Mouse (Mus musculus): ENCODE measurements around the gene Rai1. TPM values are rescaled to one million over a fixed set of nuclear protein-coding genes. Genes with fewer than 3 reads are reported as not detected.

Gene Rai1
- total RNA-seq (2022): 10 to 100 TPM; 46.6 to 87.7 (median 60.0) TPM

DNA sequence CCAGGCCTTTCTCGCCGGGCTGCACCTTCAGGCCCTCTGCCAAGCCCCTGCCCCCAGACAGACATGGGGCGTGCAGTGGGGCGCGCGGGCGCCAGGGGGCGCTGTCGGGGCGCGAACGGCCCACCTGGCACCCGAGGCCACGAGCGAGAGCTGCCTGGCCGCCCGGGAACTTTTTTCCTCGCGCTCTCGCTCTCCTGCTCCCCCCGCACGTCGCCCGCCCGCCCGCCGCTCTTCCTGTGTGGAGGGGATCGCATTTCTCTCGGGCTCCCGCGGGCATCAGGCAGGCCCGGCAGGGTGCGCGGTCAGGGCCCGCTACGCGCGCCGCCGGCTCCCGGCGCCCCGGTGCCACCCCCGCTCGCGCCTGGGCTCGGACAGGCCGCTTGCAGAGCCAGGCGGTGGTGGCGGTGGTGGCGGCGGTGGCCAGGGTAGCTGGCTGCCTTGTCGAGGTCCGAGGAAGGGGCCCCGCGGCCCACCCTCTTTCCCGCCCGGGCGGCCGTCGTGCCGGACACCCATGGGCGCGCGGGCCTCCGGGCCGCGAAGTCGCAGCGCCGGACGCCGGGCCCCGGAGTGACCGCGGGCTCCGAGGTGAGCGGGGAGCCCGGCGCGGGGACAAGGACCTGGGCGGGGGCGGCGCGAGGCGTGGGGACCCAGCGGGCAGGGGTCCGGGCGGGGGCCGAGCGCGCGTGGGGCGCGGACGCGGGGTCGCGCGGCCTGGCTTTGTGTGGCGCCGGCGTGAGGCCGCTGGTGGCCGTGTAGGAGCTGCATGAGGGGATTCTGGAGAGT, at the start of gene Rai1:
TSS of gene Rai1 (plus strand) at position 204 of the 783 bp plus-strand sequence.
- DNase-seq: peak; percentile 86

DNA sequence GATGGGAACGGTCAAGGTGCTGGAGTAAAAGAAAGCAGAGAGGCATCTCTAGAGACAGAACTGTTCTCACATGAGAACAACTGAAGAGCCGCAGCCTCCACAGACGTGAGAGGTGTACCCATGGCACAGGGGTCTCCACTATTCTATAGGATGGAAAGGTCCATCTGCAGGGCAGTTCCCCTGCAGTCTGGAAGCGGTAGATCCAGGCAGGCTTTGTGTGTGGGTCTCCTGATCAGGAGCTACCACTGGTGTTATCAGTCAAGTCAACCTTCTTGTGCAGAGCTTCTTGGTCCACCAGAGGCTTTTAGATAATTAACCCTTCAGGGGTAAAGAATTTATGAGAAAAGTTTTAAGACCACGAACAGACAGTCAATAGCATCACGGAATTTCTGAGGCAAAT, 48.3 kb upstream of the Rai1 start:
- no peak for DNase-seq

GRCm38 (mm10) chr11:60057987-60058386, 46.8 kb upstream of the Rai1 start:
- no peak for DNase-seq

DNA sequence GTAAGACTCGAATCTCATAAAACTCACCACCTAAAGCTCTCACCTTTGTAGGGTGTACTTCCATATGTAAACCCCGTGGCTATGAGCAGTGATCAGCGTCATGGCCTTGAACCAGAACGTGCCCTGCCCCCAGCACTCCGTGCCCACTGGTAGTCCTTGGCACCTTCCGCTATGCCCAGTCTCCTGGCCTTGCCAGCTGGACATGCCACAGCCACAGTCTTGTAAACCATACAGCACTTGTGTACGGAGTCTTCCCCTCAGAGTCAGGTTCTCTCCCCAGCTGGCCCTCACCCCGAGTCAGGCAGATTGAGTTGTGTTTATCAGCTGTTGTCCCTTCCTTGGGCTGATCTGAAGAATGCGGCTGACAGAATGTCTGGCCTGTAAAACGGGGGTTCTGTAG, 46.4 kb upstream of the Rai1 start:
- DNase-seq: no peak

GRCm38 (mm10) chr11:60060026-60060425, 44.8 kb upstream of the Rai1 start:
- DNase-seq: no peak

GRCm38 (mm10) chr11:60061504-60062006, 43.3 kb upstream of the Rai1 start:
- no peak for DNase-seq

GRCm38 (mm10) chr11:60065267-60065666, 39.5 kb upstream of the Rai1 start:
- DNase-seq: no peak

DNA sequence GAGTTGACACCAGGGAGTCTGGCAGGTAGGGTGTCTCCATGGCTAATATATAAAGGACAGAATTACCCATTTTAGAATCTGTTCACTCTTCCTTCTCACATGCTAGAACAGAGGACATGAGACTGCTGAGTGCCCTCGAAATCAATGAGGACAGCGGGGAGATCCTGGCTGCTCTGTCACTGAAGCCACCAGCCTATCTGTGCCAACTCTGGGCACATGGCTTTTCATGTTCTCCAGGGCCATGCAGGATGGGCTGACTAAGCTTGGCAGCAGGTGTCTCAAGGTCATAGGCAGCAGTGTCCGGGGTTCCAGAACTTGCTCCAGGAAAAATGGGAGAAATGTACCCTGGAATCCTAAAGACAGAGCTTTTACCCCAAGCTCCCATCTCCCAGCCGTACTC, 37.2 kb upstream of the Rai1 start:
- DNase-seq: no peak

GRCm38 (mm10) chr11:60068631-60069030, 36.2 kb upstream of the Rai1 start:
- no peak for DNase-seq

GRCm38 (mm10) chr11:60070599-60070998, 34.2 kb upstream of the Rai1 start:
- DNase-seq: no peak

DNA sequence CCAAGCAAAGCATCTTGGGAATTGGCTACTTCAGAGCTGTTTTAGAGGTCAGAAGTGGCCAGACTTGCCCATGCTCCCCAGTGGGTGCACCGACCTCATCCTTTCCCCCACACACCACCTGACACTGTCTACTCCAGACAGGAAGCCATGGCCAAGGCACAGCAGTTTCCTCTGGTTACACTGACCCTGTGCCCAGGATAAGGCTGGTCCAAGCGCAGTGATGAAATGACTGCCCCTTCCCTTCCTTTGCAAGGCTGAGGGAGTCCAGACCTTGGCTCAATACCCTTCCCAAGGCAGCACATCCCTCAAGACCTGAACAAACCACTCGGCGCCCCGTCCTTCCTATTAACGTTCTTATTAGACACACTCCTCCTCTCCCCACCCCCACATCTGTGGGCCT, 33.6 kb upstream of the Rai1 start:
- DNase-seq: peak; percentile 25

DNA sequence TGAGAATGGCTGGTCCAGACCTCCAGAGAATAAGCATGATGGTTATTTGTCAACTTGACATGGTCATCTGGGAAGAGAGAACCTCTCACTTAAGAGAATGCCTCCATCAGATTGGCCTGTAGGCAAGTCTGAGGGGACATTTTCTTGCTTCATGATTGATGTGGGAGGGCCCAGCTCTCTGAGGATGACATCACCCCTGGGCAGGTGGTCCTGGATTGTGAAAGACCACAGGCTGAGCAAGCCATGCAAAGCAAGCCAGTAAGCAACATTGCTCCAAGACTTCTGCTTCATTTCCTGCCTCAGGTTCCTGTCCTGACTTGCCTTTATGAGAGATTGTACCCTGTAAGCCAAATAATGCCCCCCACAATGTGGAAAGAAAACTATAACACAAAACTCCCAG, 31.7 kb upstream of the Rai1 start:
- DNase-seq: no peak

- no peak for DNase-seq
Measured at GRCm38 (mm10) chr11:60073936-60074502, 30.8 kb upstream of the Rai1 start.

DNA sequence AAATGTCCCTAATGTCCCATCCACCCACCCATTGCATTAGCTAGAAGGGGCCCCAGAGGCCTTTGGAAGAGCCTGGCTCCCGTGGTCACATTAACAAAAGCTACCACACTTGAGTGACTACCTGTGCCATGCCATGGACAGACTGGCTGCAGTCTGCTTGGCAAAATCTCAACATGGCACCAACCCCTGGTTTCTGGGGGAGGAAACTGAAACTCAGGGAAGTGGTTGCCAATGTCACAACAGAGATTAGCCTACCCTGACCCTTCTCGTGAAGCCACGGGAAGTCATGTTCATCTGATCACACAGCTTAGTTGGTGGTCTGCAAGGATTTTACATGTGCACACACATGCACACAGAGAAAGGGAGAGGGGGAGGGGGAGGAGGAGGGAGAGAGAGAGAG, 28.6 kb upstream of the Rai1 start:
- DNase-seq: no peak

GRCm38 (mm10) chr11:60076790-60077189, 28.0 kb upstream of the Rai1 start:
- peak; percentile 40 for DNase-seq

- DNase-seq: no peak
Measured at GRCm38 (mm10) chr11:60084589-60084988, 20.2 kb upstream of the Rai1 start.

GRCm38 (mm10) chr11:60086676-60087075, 18.1 kb upstream of the Rai1 start:
- no peak for DNase-seq

GRCm38 (mm10) chr11:60088947-60089346, 15.9 kb upstream of the Rai1 start:
- DNase-seq: no peak

DNA sequence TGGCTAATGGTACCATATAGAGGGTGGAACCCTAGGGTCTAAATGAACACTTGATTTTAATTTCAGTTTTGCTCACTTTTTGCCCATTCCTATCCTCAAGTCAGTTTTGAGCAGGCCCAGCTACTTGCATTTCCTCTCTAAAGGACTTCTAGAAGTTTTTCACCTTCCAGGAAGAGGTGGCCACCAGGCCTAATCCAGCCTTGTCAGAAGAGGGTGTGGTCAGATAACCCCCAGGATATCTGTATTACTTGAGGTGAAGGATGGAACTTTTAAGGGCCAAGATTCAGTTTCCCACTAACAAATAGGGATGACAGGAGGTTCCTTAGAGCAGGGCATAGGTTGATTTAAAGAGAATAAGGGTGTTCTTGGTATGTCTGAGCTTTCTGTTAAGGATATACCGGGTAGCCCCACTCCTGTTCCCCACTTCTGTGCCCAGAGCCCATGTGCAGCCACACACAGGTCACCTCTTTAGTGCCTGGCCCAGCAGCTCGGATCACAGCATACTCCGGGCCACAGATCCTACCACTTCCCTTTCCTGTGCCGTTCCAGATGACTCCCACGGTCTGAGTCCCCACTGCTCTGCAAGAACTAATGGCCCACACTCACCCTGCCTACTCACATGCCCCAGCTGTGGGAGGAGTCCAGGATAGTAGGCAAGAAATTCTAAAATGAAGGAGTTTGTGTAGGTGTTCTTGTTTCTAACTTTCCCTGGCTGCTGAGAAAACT, 14.0 kb upstream of the Rai1 start:
- DNase-seq: no peak

DNA sequence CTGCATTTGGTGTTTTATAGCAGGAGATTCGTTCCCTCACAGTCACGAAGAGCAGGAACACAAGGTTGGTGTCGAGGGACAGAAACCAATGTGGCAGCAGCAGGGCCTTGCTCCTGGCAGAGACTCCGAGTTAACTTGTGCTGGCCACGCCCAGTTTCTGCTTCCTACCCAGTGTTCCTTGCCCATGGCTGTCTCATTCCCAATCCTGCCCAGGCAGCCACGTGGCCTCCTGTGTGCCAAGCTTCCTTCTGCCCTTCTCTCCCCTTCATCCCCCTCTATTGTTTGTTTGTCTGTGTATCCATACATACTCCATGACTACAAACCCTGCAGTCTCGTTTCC, 13.4 kb upstream of the Rai1 start:
- no peak for DNase-seq

DNA sequence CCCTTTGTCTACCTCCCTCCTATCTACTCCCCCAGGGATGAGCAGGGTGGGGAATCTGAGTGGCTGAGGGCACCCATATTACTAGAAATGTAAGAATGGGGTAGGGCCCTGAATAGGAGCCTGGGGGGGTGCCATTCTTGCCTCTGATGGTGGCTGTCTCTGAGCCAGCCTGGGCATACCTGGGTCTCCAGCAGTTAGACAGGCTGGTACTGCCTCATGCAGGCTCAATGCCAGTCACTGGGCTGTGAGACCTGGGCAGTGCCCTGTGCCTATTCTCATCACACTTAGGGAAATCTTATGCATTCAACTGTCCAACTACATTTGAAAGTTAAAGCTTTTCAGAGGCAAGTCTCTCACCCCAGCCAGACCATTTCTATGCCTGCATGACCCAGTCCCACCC, 11.6 kb upstream of the Rai1 start:
- no peak for DNase-seq

- no peak for DNase-seq
Measured at GRCm38 (mm10) chr11:60093984-60094587, 10.7 kb upstream of the Rai1 start.

Measured in adrenal gland, adult 8-10 months (tissue).